ENCODE assay signal across 18 mouse cellular contexts in the genomic region with DNA sequence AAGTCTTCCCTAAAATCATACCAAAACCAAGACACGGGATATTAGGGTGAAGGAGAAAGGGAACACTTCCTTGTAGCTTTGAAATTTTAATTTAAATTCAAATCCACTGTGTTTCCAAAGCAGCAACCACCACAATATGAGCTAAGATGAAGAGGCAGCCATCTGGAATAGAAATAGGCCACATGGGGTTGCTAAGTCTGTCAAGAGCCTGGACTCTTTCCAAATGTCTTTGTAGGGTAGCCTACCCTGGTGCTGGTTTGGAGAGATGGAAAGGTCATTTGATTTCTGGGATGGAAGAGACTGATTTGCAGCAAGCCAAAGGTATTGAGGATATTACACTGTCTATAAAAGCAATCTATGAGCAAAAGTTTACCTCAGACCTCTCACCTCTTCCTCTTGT.
DNase-seq lines count a peak whose midpoint lies in the region; ATAC-seq lines count a peak whose summit lies in the region.
"Had no signal": no experiment of that assay in that cellular context is flagged by ENCODE, and none has a peak within 500 bp of the region (broad histone marks: within the 10 kb centered on the region; RNA-seq: fewer than 3 reads in every experiment).

No protein-coding gene starts in this region.

- DNase-seq in cerebellum, postnatal 10 days: peak; percentile 42 to 53
- DNase-seq in cerebellum, adult 9-11 months: no peak
- DNase-seq in layer of hippocampus, adult 9-11 months: peak; percentile 10
- DNase-seq in layer of hippocampus, postnatal 10 days (ENCODE audit: low spot score in 2 of 2): no peak
- DNase-seq in brain, adult 2 months (ENCODE audit: low read depth, low spot score): peak; percentile 52
- DNase-seq: adrenal gland, postnatal 10 days; adrenal gland, postnatal 36 days; B cell, adult 2 months; cerebellum, postnatal 36 days; embryo, embryonic 11 days; gastrocnemius, postnatal 25 days; heart, adult 18-20 months; heart, postnatal 10 days; heart, postnatal 36 days had no signal

- ATAC-seq in megakaryocyte-erythroid progenitor cell, adult 5-6 weeks (replicated peaks; ENCODE audit: low FRiP score, low TSS enrichment, poor library complexity, severe bottlenecking): no peak
- ATAC-seq: forebrain, embryonic 15.5 days; intestine, postnatal 0 days; Patski had no signal

Comparison
In these comparisons a context has a peak if more than half of its experiments do, and no peak if none do; other contexts are left out.
1. DNase-seq: peak in cerebellum, postnatal 10 days (2 of 2), layer of hippocampus, adult 9-11 months (single experiment) and brain, adult 2 months (single experiment); none in cerebellum, adult 9-11 months (single experiment) and layer of hippocampus, postnatal 10 days (0 of 2).